Mouse (Mus musculus) midbrain, postnatal 0 days (tissue): Measurements from ENCODE around the gene Ppp4c. TPM values are rescaled to one million over a fixed set of nuclear protein-coding genes. Genes with fewer than 3 reads are reported as not detected.
A peak's percentile ranks its signal among the peaks of the same experiment; 100 is the strongest.

ENCODE experiments used
- ATAC-seq: fragments of 200-750 bp; cut with Nextera tagmentation; 2 replicates; pipeline ENCODE4 v1.8.0; 2017; ENCODE audit warnings: moderate number of reproducible peaks, mild to moderate bottlenecking, moderate TSS enrichment, moderate library complexity; ENCODE audit not compliant: low FRiP score
- DNase-seq: peaks from one replicate; pipeline ENCODE4 v3.0.0-alpha.2; 2015; ENCODE audit warnings: low spot score
- H3K27ac ChIP-seq: fragments of 300-500 bp; sonication (generic); 2 replicates; pipeline ENCODE4 v1.5.1; 2014; ENCODE audit warnings: low read depth, mild to moderate bottlenecking, low read length, mixed read lengths
- H3K27me3 ChIP-seq: fragments of 300-500 bp; sonication (generic); 2 replicates; pipeline ENCODE4 v1.6.1; 2014; ENCODE audit warnings: low read length, control low read depth, mixed read lengths; ENCODE audit not compliant: insufficient read depth
- H3K36me3 ChIP-seq: fragments of 300-500 bp; sonication (generic); 2 replicates; pipeline ENCODE4 v1.6.1; 2014; ENCODE audit warnings: low read length, control low read depth, mixed read lengths; ENCODE audit not compliant: insufficient read depth
- H3K4me1 ChIP-seq: fragments of 300-500 bp; sonication (generic); 2 replicates; pipeline ENCODE4 v1.6.1; 2014; ENCODE audit warnings: mild to moderate bottlenecking, control low read depth, antibody characterized with exemption, low read length, mixed read lengths; ENCODE audit not compliant: insufficient read depth
- H3K4me2 ChIP-seq: fragments of 300-500 bp; sonication (generic); 2 replicates; pipeline ENCODE4 v1.6.1; 2014; ENCODE audit warnings: low read depth, mild to moderate bottlenecking, low read length, mixed read lengths; ENCODE audit not compliant: poor library complexity, severe bottlenecking
- H3K4me3 ChIP-seq: fragments of 300-500 bp; sonication (generic); 2 replicates; pipeline ENCODE4 v1.5.1; 2014; ENCODE audit warnings: low read depth, mild to moderate bottlenecking, low read length, moderate library complexity
- H3K9ac ChIP-seq: fragments of 300-500 bp; sonication (generic); replicated peaks from 2 replicates; pipeline ENCODE4 v1.6.1; 2014; ENCODE audit warnings: mild to moderate bottlenecking, low read length, moderate library complexity, mixed read lengths; ENCODE audit not compliant: poor library complexity, severe bottlenecking
- H3K9me3 ChIP-seq: fragments of 300-500 bp; sonication (generic); 2 replicates; pipeline ENCODE4 v1.6.1; 2016; ENCODE audit warnings: low read length, control low read depth
- CTCF ChIP-seq: IDR thresholded peaks from 2 replicates; pipeline ENCODE4 v1.5.1; 2016; ENCODE audit warnings: antibody characterized with exemption, mild to moderate bottlenecking
- WGBS: fragments of 180-500 bp; shearing (Covaris S2); extraction: QIAGEN DNeasy Blood & Tissue Kit; methylation state at CpG from one replicate; pipeline ENCODE4 v1.1.7; 2014; 5-methylcytosine and 5-hydroxymethylcytosine counted together
- polyA plus RNA-seq: library from polyadenylated mRNA; unstranded; fragments of >200 nt; fragmentation: Nextera tagmentation; extraction: Ambion mirVana; gene quantifications from 2 replicates; pipeline ENCODE4 v1.2.1, GENCODE M21; 2015
- total RNA-seq: library from RNA; depleted of rRNA; stranded (reverse); fragments of >200 nt; gene quantifications from 2 replicates; pipeline ENCODE4 v1.2.3, GENCODE M21; 2014

Ppp4c gene
- total and polyA plus RNA-seq, 2 experiments from 2014 or later = 127 to 137 TPM

DNA sequence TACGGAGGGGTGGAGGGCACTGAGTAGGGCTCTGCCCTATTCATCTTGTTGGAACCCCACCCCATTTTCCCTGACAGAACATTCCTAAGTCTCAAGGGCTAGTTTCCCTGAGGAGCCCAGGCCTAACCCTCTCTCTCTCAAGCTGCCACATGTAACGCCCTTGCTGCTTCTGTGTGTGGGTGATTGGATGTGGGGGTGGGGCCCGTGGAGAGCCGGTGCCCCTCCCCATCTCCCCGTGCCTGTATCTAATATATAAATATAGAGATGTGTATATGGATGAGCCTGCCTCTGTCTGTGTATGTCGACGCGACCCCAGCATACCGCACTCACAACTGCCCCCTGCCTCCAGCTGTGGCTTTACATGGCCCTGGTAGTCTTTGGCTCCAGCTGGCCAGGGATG, 26.8 kb downstream of the Ppp4c start:
- H3K4me3 ChIP-seq = no peak overlapping the region
- H3K4me1 ChIP-seq = peaks cover 5% of the 10 kb centered on the region; the same call in 1 of the 2 replicates
- no peak for ATAC-seq
- H3K9me3 ChIP-seq = no peaks in the 10 kb centered on the region
- no peak for TF ChIP-seq CTCF
- H3K36me3 ChIP-seq = peaks cover 50% of the 10 kb centered on the region
- 91% methylated on average over 9 of the region's 9 CpGs for WGBS
- no peak for DNase-seq
- no peak overlapping the region for H3K9ac ChIP-seq
- no peaks in the 10 kb centered on the region for H3K27me3 ChIP-seq
- H3K4me2 ChIP-seq = no peak overlapping the region
- no peak overlapping the region for H3K27ac ChIP-seq

DNA sequence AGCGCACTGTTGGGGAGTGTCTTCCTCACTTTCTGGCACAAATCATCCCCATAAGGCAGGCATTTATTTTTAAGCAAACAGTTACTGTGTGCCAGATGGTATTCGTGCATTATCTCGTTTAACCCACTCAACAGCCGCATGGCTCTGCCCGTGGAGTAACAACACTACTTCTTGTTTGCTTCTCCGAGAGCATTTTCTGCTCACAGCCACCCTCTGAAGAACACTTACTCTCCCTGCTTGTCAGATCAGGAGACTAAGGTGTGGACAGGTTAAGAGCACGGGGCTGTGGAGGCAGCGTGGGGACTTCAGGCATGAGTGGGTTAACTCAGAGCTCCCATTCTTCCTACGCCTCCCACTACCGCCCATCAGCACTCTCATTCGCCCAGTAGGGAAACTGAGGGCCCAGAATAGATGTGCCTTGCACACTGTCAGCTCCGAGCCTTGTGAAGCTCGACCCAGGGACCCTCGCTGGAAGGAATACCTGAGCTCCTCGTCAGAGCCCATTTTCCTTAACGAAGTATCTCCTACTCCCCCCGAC, 29.8 kb downstream of the Ppp4c start:
- Histone ChIP-seq H3K4me2 (no peak overlapping the region), H3K9ac (no peak overlapping the region; the same call in 1 of the 2 replicates)

DNA sequence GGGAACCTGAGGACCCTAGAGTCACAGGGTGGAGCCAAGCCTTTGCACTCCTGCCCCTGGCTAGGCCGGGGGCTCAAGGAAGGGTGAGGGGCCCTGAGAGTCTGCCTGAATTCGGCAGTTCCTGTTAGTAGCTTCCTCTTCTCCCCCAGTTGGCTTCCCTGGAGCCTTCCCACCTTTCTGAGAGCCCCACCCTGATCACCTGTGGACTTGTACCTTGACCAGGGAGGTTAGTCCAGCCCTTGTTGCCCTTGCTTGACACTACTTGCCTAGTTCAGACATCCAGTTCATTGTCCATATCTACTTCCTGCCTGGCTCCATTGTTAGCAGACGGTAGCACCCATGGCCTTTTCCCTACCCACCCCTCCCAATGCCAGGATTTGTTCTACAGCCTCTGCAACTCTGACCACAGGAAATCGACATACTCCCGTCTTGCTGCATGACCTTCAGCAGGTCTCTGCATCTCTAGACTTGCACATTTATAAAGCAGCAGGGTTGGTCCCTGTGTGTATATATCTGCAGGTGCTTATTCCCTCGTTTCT, 30.7 kb downstream of the Ppp4c start:
- Histone ChIP-seq H3K4me3 (no peak overlapping the region), H3K27ac (no peak overlapping the region), H3K27me3 (no peaks in the 10 kb centered on the region), H3K4me1 (peaks cover 5% of the 10 kb centered on the region; the same call in 1 of the 2 replicates), H3K36me3 (peaks cover 26% of the 10 kb centered on the region), H3K4me2 (0 out of 2 replicates have a peak overlapping the region, but pooled peaks have one; percentile 91), H3K9me3 (no peaks in the 10 kb centered on the region), H3K9ac (no peak overlapping the region)
- DNase-seq = no peak
- ATAC-seq = no peak
- 73% methylated on average over 6 of the region's 6 CpGs for WGBS
- no peak for TF ChIP-seq CTCF

More for the DNA sequence above, 29.8 kb downstream of the Ppp4c start:
- Histone ChIP-seq H3K9me3 (no peaks in the 10 kb centered on the region), H3K36me3 (peaks cover 33% of the 10 kb centered on the region), H3K27ac (no peak overlapping the region), H3K4me3 (no peak overlapping the region), H3K4me1 (peaks cover 5% of the 10 kb centered on the region; the same call in 1 of the 2 replicates), H3K27me3 (no peaks in the 10 kb centered on the region)
- DNase-seq (no peak), ATAC-seq (no peak)
- WGBS = 77% methylated on average over 17 of the region's 17 CpGs
- TF ChIP-seq CTCF = no peak

DNA sequence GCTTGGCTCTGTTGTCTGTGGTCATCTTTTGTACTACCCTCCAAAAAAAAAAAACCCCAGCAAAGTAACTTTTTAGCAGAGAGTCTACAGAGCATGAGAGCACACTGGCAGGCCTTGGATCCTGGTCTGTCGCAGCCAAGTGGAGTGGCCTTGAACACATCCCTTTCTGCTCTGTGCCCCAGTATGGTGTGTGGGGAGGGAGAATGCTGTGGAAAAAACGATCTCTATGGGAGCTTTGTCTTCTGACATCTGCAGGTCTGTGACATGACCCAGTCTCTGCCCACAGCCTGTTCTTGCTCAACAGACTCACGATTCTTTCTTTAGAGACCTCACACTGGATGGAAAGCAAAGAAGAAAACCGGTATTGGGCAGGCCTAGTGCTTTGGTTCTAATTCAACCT, 31.3 kb downstream of the Ppp4c start:
- DNase-seq (no peak), ATAC-seq (no peak)
- no peak for TF ChIP-seq CTCF
- Histone ChIP-seq H3K4me2 (peak overlapping the region; percentile 91), H3K9me3 (no peaks in the 10 kb centered on the region), H3K27ac (peak overlapping the region; percentile 81; the same call in 1 of the 2 replicates), H3K36me3 (peaks cover 25% of the 10 kb centered on the region), H3K4me3 (peak overlapping the region; percentile 59), H3K27me3 (no peaks in the 10 kb centered on the region), H3K4me1 (peaks cover 5% of the 10 kb centered on the region; the same call in 1 of the 2 replicates), H3K9ac (no peak overlapping the region)
- 66% methylated on average over 4 of the region's 4 CpGs for WGBS

DNA sequence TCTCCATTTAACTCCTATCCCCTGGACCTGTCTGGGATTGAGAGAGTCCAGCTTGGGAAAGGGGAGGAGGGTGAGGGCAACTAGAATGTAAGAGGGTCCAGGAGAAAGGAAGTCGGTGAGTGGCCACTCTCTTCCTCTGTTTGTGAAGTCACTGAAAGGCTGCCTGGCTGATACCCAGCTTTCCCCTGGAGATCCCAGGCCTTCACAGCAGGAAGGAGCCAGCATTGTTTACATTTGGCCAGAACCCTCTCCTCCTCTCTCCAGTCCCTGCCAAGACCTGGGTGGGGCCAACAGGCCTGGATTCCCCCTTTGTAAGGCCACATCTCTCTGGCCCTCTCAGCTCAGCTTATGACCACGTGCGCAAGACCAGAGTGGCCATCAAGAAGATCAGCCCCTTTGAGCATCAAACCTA, 31.9 kb downstream of the Ppp4c start:
- 15% methylated on average over 3 of the region's 3 CpGs for WGBS
- peak overlapping the region; percentile 59 for H3K4me3 ChIP-seq

More for the DNA sequence above, 31.9 kb downstream of the Ppp4c start:
- H3K36me3 ChIP-seq = peaks cover 20% of the 10 kb centered on the region
- H3K9me3 ChIP-seq = no peaks in the 10 kb centered on the region
- H3K27ac ChIP-seq = peak overlapping the region; percentile 81; the same call in 1 of the 2 replicates
- H3K9ac ChIP-seq = peak overlapping the region; percentile 82
- peak overlapping the region; percentile 91 for H3K4me2 ChIP-seq
- peaks cover 5% of the 10 kb centered on the region; the same call in 1 of the 2 replicates for H3K4me1 ChIP-seq
- no peaks in the 10 kb centered on the region for H3K27me3 ChIP-seq
- ATAC-seq (0 out of 2 replicates have a peak, but pooled peaks have one; percentile 15), DNase-seq (peak; percentile 78)
- no peak for TF ChIP-seq CTCF
